Mouse (Mus musculus) CH12.LX (cell line): Measurements from ENCODE around the gene Fmnl1. TPM values are rescaled to one million over a fixed set of nuclear protein-coding genes. Genes with fewer than 3 reads are reported as not detected.

ENCODE experiments used
- DNase-seq: peaks from one replicate; pipeline ENCODE4 v3.0.0-alpha.2; 2013; ENCODE audit errors: extremely low read depth
- H3K27ac ChIP-seq: 2 replicates; pipeline ENCODE4 v1.5.1; 2012; ENCODE audit warnings: low read depth, mild to moderate bottlenecking, control low read depth, moderate library complexity; ENCODE audit not compliant: insufficient read depth
- H3K27me3 ChIP-seq: replicated peaks from 2 replicates; pipeline ENCODE3; 2012; ENCODE audit warnings: inconsistent platforms
- H3K36me3 ChIP-seq, 2 experiments: replicated peaks in 1 of 2; 2 replicates each; pipeline versions ENCODE3 to v1.6.1; 2012; ENCODE audit warnings: inconsistent platforms in 1 of 2, low read length in 1 of 2, mild to moderate bottlenecking in 1 of 2, mixed read lengths in 1 of 2, moderate library complexity in 1 of 2; ENCODE audit not compliant: control insufficient read depth in 1 of 2, insufficient read depth in 1 of 2
- H3K4me1 ChIP-seq, 2 experiments: 2 replicates each; pipeline ENCODE4 v1.6.1; 2012; ENCODE audit warnings: inconsistent platforms in 1 of 2, moderate library complexity in 1 of 2; ENCODE audit not compliant: insufficient read depth in 2 of 2, control insufficient read depth in 1 of 2
- H3K4me2 ChIP-seq: 2 replicates; pipeline ENCODE4 v1.6.1; 2012; ENCODE audit warnings: low read depth, mild to moderate bottlenecking, control low read depth; ENCODE audit not compliant: poor library complexity, insufficient read depth, severe bottlenecking
- H3K4me3 ChIP-seq, 3 experiments: fragments of 150-350 bp in 1 of 3; sonication (generic) in 1 of 3; replicated peaks in 1 of 3; 2 replicates each; pipeline versions ENCODE3 to v1.5.1; 2011 to 2012; ENCODE audit warnings: low read depth in 2 of 3, low read length in 2 of 3, mild to moderate bottlenecking in 2 of 3, moderate library complexity in 2 of 3, control low read depth in 1 of 3, improper control_type of control experiment in 1 of 3, inconsistent platforms in 1 of 3, mixed read lengths in 1 of 3; ENCODE audit not compliant: poor library complexity in 1 of 3
- H3K79me2 ChIP-seq: replicated peaks from 2 replicates; pipeline ENCODE4 v1.6.1; 2012; ENCODE audit warnings: mild to moderate bottlenecking, moderate library complexity; ENCODE audit not compliant: control insufficient read depth, poor library complexity, insufficient read depth, severe bottlenecking; ENCODE audit errors: extremely low read depth
- H3K9ac ChIP-seq: 2 replicates; pipeline ENCODE4 v1.6.1; 2012; ENCODE audit warnings: low read depth, mild to moderate bottlenecking, control low read depth, moderate library complexity; ENCODE audit not compliant: insufficient read depth
- H3K9me3 ChIP-seq: replicated peaks from 2 replicates; pipeline ENCODE3; 2012; ENCODE audit warnings: low read length, inconsistent platforms, mixed read lengths
- BHLHE40 ChIP-seq: IDR thresholded peaks from 2 replicates; pipeline ENCODE4 v1.6.1; 2011; ENCODE audit warnings: mild to moderate bottlenecking, low read depth, low read length, improper control_type of control experiment
- CHD2 ChIP-seq: IDR thresholded peaks from 2 replicates; pipeline ENCODE4 v1.6.1; 2011; ENCODE audit warnings: low read length, improper control_type of control experiment
- CTCF ChIP-seq, 2 experiments: IDR thresholded peaks in 1 of 2; conservative IDR thresholded peaks in 1 of 2; 2 replicates each; pipeline ENCODE4 v1.5.1; 2011 to 2012; ENCODE audit warnings: low read depth in 2 of 2, low read length in 2 of 2, improper control_type of control experiment in 1 of 2, inconsistent platforms in 1 of 2, mild to moderate bottlenecking in 1 of 2, moderate library complexity in 1 of 2
- ETS1 ChIP-seq: conservative IDR thresholded peaks from 2 replicates; pipeline ENCODE4 v1.6.1; 2012; ENCODE audit warnings: low read depth, mild to moderate bottlenecking, inconsistent platforms, low read length, improper control_type of control experiment, moderate library complexity
- JUND ChIP-seq: conservative IDR thresholded peaks from 2 replicates; pipeline ENCODE4 v1.6.1; 2011; ENCODE audit warnings: low read depth, low read length, improper control_type of control experiment
- MAX ChIP-seq: IDR thresholded peaks from 2 replicates; pipeline ENCODE4 v1.6.1; 2011; ENCODE audit warnings: low read length, improper control_type of control experiment
- MAZ ChIP-seq: IDR thresholded peaks from 2 replicates; pipeline ENCODE4 v1.6.1; 2012; ENCODE audit warnings: low read depth, mild to moderate bottlenecking, inconsistent platforms, low read length, improper control_type of control experiment, moderate library complexity
- MEF2A ChIP-seq: IDR thresholded peaks from 2 replicates; pipeline ENCODE4 v1.6.1; 2014; ENCODE audit warnings: low read depth, mild to moderate bottlenecking, inconsistent platforms, low read length, improper control_type of control experiment, borderline replicate concordance
- MXI1 ChIP-seq: IDR thresholded peaks from 2 replicates; pipeline ENCODE4 v1.6.1; 2011; ENCODE audit warnings: mild to moderate bottlenecking, low read depth, low read length, improper control_type of control experiment
- MYC ChIP-seq: IDR thresholded peaks from 2 replicates; pipeline ENCODE4 v1.6.1; 2011; ENCODE audit warnings: low read depth, mild to moderate bottlenecking, improper control_type of control experiment, low read length
- NELFE ChIP-seq: IDR thresholded peaks from 2 replicates; pipeline ENCODE4 v1.6.1; 2011; ENCODE audit warnings: low read depth, low read length, improper control_type of control experiment
- POLR2AphosphoS2 ChIP-seq: IDR thresholded peaks from 2 replicates; pipeline ENCODE4 v1.6.1; 2011; ENCODE audit warnings: low read depth, low read length, improper control_type of control experiment
- RCOR1 ChIP-seq: conservative IDR thresholded peaks from 2 replicates; pipeline ENCODE4 v1.6.1; 2012; ENCODE audit warnings: low read depth, mild to moderate bottlenecking, inconsistent platforms, low read length, improper control_type of control experiment
- SIN3A ChIP-seq: IDR thresholded peaks from 2 replicates; pipeline ENCODE4 v1.6.1; 2012; ENCODE audit warnings: low read length, improper control_type of control experiment, inconsistent platforms
- TBP ChIP-seq: conservative IDR thresholded peaks from 2 replicates; pipeline ENCODE4 v1.6.1; 2011; ENCODE audit warnings: low read depth, low read length, improper control_type of control experiment
- TCF12 ChIP-seq: IDR thresholded peaks from 2 replicates; pipeline ENCODE4 v1.6.1; 2014; ENCODE audit warnings: low read depth, mild to moderate bottlenecking, inconsistent platforms, low read length, improper control_type of control experiment
- USF1 ChIP-seq: IDR thresholded peaks from 2 replicates; pipeline ENCODE4 v1.6.1; 2014; ENCODE audit warnings: low read depth, mild to moderate bottlenecking, inconsistent platforms, low read length, improper control_type of control experiment
- dilution Hi-C: fragments of 300-500 bp; cut with MboI; formaldehyde crosslinking; loops from 2 replicates; pipeline ENCODE4 v1.14.3; 2020; ENCODE audit warnings: low sequenced_read_pairs; ENCODE audit not compliant: extremely low pct_unique_long_range_greater_than_20kb, extremely low pct_ligation_motif_present
- in situ Hi-C: fragments of 300-500 bp; cut with MboI; formaldehyde crosslinking; loops from 3 replicates; pipeline ENCODE4 v1.14.3; 2019; ENCODE audit warnings: low sequenced_read_pairs, low pct_ligation_motif_present, low pct_unique_long_range_greater_than_20kb, mixed read lengths
- polyA plus RNA-seq: library from polyadenylated mRNA; unstranded; fragments of >175 nt; gene quantifications from 2 replicates; pipeline ENCODE4 v1.2.1, GENCODE M21; 2012; ENCODE audit warnings: low read depth; ENCODE audit not compliant: insufficient read length
- total RNA-seq, 2 experiments: library from RNA; depleted of rRNA; stranded (reverse); fragments of 300-350 nt in 1 of 2; fragments of >200 nt in 1 of 2; gene quantifications; 2 replicates each; pipeline ENCODE4 v1.2.3; 2012 to 2014

Gene Fmnl1
- total and polyA plus RNA-seq, 3 experiments: 6.9 to 118 (median 35.0) TPM

- TF ChIP-seq POLR2AphosphoS2: no peak
- no peak for TF ChIP-seq MEF2A
- TF ChIP-seq ETS1: no peak; the same call in 1 of the 2 replicates
- no peak for TF ChIP-seq JUND
- TF ChIP-seq MXI1: no peak; the same call in 1 of the 2 replicates
These were observed 7.0 kb downstream of the Fmnl1 start (continued) for GRCm38 (mm10) chr11:103177815-103178485.

DNA sequence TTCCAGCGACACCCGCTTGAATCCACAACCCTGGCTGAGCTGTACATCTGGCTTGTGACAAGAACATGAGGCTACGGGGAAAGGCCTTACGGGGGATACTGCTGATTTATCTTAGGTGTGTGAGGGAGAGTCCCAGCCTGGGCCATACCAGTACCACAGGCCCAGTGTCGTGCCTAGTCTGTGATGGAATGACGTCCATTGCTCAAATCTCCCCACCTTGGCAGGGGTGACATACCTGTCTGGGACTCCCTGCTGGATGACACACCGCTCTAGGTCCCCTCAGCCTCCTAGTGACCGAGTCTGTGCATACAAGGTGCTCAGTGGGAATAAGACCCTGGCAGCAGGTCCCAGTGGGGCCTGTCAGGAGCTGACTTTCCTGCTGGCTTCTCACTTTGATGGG, 7.8 kb downstream of the Fmnl1 start:
- H3K27me3 ChIP-seq: no peaks in the 10 kb centered on the region
- H3K4me3 ChIP-seq: peak overlapping the region in 1 of 3 experiments; percentile 3
- no peaks in the 10 kb centered on the region for H3K9me3 ChIP-seq
- TF ChIP-seq SIN3A (no peak), NELFE (0 out of 2 replicates have a peak, but pooled peaks have one; percentile 0)
- TF ChIP-seq, all 38 proteins: peak for 1
- peak; percentile 18 for DNase-seq
- peaks cover 30 to 75% of the 10 kb centered on the region in 2 experiments for H3K4me1 ChIP-seq
- peaks cover 52% of the 10 kb centered on the region for H3K79me2 ChIP-seq
- peak overlapping the region; percentile 60; the same call in 1 of the 2 replicates for H3K9ac ChIP-seq
- dilution Hi-C loops (no loop called here), in situ Hi-C loops (no loop called here)
- H3K4me2 ChIP-seq: no peak overlapping the region
- peaks cover 37 to 47% of the 10 kb centered on the region in 2 experiments for H3K36me3 ChIP-seq
- peak overlapping the region; percentile 92; the same call in 1 of the 2 replicates for H3K27ac ChIP-seq

DNA sequence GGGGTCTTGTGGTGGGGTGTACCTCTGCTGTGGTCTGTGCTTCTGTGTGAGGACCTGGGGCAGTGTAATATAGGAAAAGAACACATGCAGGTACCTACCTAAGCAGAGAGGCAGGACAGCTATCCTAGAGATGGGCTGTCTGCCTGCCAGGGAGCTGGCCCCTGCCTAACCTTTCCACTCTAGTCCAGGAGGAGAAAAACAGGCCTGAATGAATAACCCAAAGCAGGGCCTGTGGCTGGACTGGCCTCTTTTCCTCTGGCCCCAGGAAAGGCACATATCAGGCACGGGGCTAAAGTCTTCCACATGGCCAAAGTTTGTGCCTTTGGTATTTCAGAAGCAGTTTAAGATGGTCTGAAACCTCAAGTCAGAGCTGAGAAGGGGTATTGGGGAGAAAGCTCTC, 9.5 kb downstream of the Fmnl1 start:
- Histone ChIP-seq H3K27ac (no peak overlapping the region), H3K4me1 (peaks cover 31 to 72% of the 10 kb centered on the region in 2 experiments), H3K9ac (no peak overlapping the region), H3K4me3 (no peak overlapping the region), H3K36me3 (peaks cover 44 to 64% of the 10 kb centered on the region in 2 experiments)
- DNase-seq: no peak
- in situ Hi-C loops: no loop called here
- TF ChIP-seq MAX (no peak), USF1 (no peak), RCOR1 (no peak), MYC (no peak), CHD2 (no peak), MAZ (no peak), MEF2A (no peak), TBP (no peak), NELFE (no peak), CTCF (conservative IDR thresholded peaks at IDR 0.05 in 1 of 2, IDR thresholded peaks at IDR 0.05 in 1 of 2; ENCODE audit: low read depth in 2 of 2, low read length in 2 of 2) (no peak), TCF12 (no peak), BHLHE40 (no peak), JUND (no peak)
- TF ChIP-seq, all 38 proteins: peak for 0
- no peaks in the 10 kb centered on the region for H3K9me3 ChIP-seq
- no peaks in the 10 kb centered on the region for H3K27me3 ChIP-seq
- H3K79me2 ChIP-seq: peaks cover 45% of the 10 kb centered on the region
- dilution Hi-C loops: no loop called here
- H3K4me2 ChIP-seq: no peak overlapping the region
